Mouse (Mus musculus) heart, postnatal 0 days (tissue): Measurements from ENCODE around the gene Utp15.

Experiments
- CTCF ChIP-seq: IDR thresholded peaks from 2 replicates; pipeline ENCODE4 v1.5.1; 2016; ENCODE audit warnings: antibody characterized with exemption, control low read depth, low read depth
- EP300 ChIP-seq: IDR thresholded peaks from 2 replicates; pipeline ENCODE4 v1.6.1; 2016; ENCODE audit warnings: antibody characterized with exemption, low read depth

- TF ChIP-seq EP300: no peak
- no peak for TF ChIP-seq CTCF
Observed at GRCm38 (mm10) chr13:98235451-98235850, 27.4 kb downstream of the Utp15 start.
